Mouse (Mus musculus): ENCODE data around the gene Gm9922. TPM values are rescaled to one million over a fixed set of nuclear protein-coding genes. Genes with fewer than 3 reads are reported as not detected.

Gene Gm9922
- polyA plus RNA-seq, 1 experiment from 2014 or later, result not detected

GRCm38 (mm10) chr14:101762267-101762666 lies 32.7 kb upstream of the Gm9922 start:
- no peak overlapping the region for H3K27ac ChIP-seq (ENCODE audit: low read depth, low read length)
- no peak for ATAC-seq
- H3K4me3 ChIP-seq (ENCODE audit: low read depth, low read length), result no peak overlapping the region
- H3K36me3 ChIP-seq (ENCODE audit: control insufficient read depth, insufficient read depth, low read length), result no peaks in the 10 kb centered on the region
- peak; percentile 21 for DNase-seq (ENCODE audit: low spot score)
- H3K9ac ChIP-seq (ENCODE audit: low read length), result no peak overlapping the region
- no peaks in the 10 kb centered on the region for H3K27me3 ChIP-seq (replicated peaks; ENCODE audit: control insufficient read depth, insufficient read depth, low read length)
- no peaks in the 10 kb centered on the region for H3K4me1 ChIP-seq (ENCODE audit: control insufficient read depth, insufficient read depth, low read length)
- WGBS, result 44% methylated on average over 1 of the region's 1 CpGs
- no peak overlapping the region for H3K4me2 ChIP-seq (ENCODE audit: low read length)
- H3K9me3 ChIP-seq (replicated peaks; ENCODE audit: control insufficient read depth, low read length), result no peaks in the 10 kb centered on the region

DNA sequence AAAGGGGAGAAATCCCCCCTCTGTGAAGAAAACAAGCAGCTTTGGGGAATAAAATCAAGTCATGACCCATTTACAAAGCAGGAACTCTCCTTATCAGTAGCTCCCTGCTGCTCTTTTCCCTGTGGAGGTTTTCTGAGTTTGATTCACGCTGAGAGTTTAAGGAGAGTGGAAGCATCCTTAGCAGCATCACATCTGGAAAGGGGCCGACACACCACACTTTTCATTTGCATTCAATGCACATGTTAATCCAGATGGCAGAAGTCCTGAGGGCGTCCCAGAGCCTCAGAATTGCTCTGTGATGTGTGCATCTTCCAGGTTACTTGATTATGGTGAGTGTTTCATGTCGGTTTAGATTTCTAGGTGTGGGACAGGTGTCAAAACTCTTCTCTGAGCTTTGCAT lies 25.8 kb upstream of the Gm9922 start:
- H3K4me2 ChIP-seq (ENCODE audit: low read length), result no peak overlapping the region
- no peaks in the 10 kb centered on the region for H3K9me3 ChIP-seq (replicated peaks; ENCODE audit: control insufficient read depth, low read length)
- no peak overlapping the region for H3K27ac ChIP-seq (ENCODE audit: low read depth, low read length)
- no peaks in the 10 kb centered on the region for H3K36me3 ChIP-seq (ENCODE audit: control insufficient read depth, insufficient read depth, low read length)
- no peak overlapping the region for H3K4me3 ChIP-seq (ENCODE audit: low read depth, low read length)
- no peak overlapping the region for H3K9ac ChIP-seq (ENCODE audit: low read length)
- H3K4me1 ChIP-seq (ENCODE audit: control insufficient read depth, insufficient read depth, low read length), result no peaks in the 10 kb centered on the region
- H3K27me3 ChIP-seq (replicated peaks; ENCODE audit: control insufficient read depth, insufficient read depth, low read length), result no peaks in the 10 kb centered on the region
- 44% methylated on average over 4 of the region's 4 CpGs for WGBS
- no peak for ATAC-seq
- DNase-seq (ENCODE audit: low spot score), result no peak

- Histone ChIP-seq H3K27ac (ENCODE audit: low read depth, low read length) (no peak overlapping the region), H3K4me3 (ENCODE audit: low read depth, low read length) (no peak overlapping the region), H3K4me2 (ENCODE audit: low read length) (no peak overlapping the region), H3K9ac (ENCODE audit: low read length) (no peak overlapping the region), H3K36me3 (ENCODE audit: control insufficient read depth, insufficient read depth, low read length) (no peaks in the 10 kb centered on the region), H3K4me1 (ENCODE audit: control insufficient read depth, insufficient read depth, low read length) (no peaks in the 10 kb centered on the region), H3K9me3 (replicated peaks; ENCODE audit: control insufficient read depth, low read length) (no peaks in the 10 kb centered on the region), H3K27me3 (replicated peaks; ENCODE audit: control insufficient read depth, insufficient read depth, low read length) (no peaks in the 10 kb centered on the region)
- no peak for ATAC-seq
- DNase-seq (ENCODE audit: low spot score), result no peak
- 87% methylated on average over 4 of the region's 4 CpGs for WGBS
Observed at GRCm38 (mm10) chr14:101750910-101751309, 21.3 kb upstream of the Gm9922 start.

DNA sequence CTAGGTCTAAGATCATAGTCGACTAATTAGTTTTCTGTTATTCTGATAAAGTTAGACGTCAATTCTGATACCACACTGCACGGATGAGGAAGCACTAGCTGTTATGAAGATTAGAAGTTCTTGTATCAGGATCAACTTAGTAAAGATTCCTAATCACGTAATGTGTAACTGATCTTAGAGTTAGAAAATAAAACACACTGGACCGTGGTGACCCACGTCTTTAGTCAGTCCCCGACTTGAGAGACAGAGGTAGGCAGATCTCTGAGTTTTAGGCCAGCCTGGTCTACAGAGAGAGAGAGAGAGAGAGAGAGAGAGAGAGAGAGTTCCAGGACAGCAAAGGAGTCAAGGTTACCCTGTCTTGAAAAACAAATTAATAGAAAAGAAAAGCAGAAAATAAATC lies 18.8 kb upstream of the Gm9922 start:
- WGBS, result 90% methylated on average over 7 of the region's 7 CpGs
- Histone ChIP-seq H3K4me3 (ENCODE audit: low read depth, low read length) (no peak overlapping the region), H3K27me3 (replicated peaks; ENCODE audit: control insufficient read depth, insufficient read depth, low read length) (no peaks in the 10 kb centered on the region), H3K27ac (ENCODE audit: low read depth, low read length) (no peak overlapping the region), H3K36me3 (ENCODE audit: control insufficient read depth, insufficient read depth, low read length) (no peaks in the 10 kb centered on the region), H3K9me3 (replicated peaks; ENCODE audit: control insufficient read depth, low read length) (no peaks in the 10 kb centered on the region), H3K9ac (ENCODE audit: low read length) (no peak overlapping the region), H3K4me1 (ENCODE audit: control insufficient read depth, insufficient read depth, low read length) (no peaks in the 10 kb centered on the region), H3K4me2 (ENCODE audit: low read length) (no peak overlapping the region)
- DNase-seq (ENCODE audit: low spot score) (no peak), ATAC-seq (no peak)

DNA sequence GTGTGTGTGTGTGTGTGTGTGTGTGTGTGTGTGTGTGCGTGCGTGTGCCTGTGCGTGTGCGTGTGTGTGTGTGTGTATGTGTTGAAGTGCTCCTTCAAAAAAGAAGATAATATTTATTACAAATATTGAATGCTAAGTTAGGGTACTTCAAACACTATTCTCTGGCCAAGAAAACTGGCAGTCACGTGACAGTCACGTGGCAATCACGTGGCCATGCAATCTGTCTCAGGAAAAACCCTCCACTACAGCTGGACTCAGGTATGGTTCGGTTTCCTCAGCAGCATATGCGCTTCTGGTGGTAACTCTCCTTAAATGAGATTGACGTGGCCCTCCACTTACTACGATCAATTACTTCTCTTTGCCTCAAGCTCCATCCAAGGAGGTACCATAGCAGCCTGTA lies 18.2 kb upstream of the Gm9922 start:
- H3K9ac ChIP-seq (ENCODE audit: low read length), result no peak overlapping the region
- H3K27ac ChIP-seq (ENCODE audit: low read depth, low read length), result no peak overlapping the region
- H3K36me3 ChIP-seq (ENCODE audit: control insufficient read depth, insufficient read depth, low read length), result no peaks in the 10 kb centered on the region
- H3K4me2 ChIP-seq (ENCODE audit: low read length), result no peak overlapping the region
- no peaks in the 10 kb centered on the region for H3K27me3 ChIP-seq (replicated peaks; ENCODE audit: control insufficient read depth, insufficient read depth, low read length)
- no peaks in the 10 kb centered on the region for H3K9me3 ChIP-seq (replicated peaks; ENCODE audit: control insufficient read depth, low read length)
- WGBS, result 91% methylated on average over 11 of the region's 11 CpGs
- H3K4me3 ChIP-seq (ENCODE audit: low read depth, low read length), result no peak overlapping the region
- ATAC-seq, result no peak
- no peaks in the 10 kb centered on the region for H3K4me1 ChIP-seq (ENCODE audit: control insufficient read depth, insufficient read depth, low read length)
- no peak for DNase-seq (ENCODE audit: low spot score)

DNA sequence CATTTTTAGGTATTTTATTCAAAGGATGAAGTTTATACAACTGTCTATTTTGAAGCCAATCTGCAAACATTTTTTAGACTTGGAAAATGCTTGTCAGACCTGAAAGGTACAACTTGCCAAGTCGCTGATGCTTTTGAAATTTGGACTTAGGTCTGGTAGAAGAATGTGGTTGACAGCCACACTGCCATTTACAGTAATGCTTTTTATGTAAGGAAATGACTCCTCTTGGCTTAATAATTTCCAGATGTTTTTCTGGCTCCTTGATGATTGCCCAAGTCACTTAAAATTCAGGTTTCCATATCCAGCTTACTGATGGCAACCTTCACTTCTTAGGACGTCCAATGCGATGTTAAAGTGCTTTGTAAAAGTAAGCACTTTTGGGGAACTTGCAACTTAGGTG lies 17.0 kb upstream of the Gm9922 start:
- Histone ChIP-seq H3K27me3 (replicated peaks; ENCODE audit: control insufficient read depth, insufficient read depth, low read length) (no peaks in the 10 kb centered on the region), H3K4me3 (ENCODE audit: low read depth, low read length) (no peak overlapping the region), H3K9me3 (replicated peaks; ENCODE audit: control insufficient read depth, low read length) (no peaks in the 10 kb centered on the region), H3K4me1 (ENCODE audit: control insufficient read depth, insufficient read depth, low read length) (no peaks in the 10 kb centered on the region), H3K4me2 (ENCODE audit: low read length) (no peak overlapping the region), H3K27ac (ENCODE audit: low read depth, low read length) (no peak overlapping the region), H3K36me3 (ENCODE audit: control insufficient read depth, insufficient read depth, low read length) (no peaks in the 10 kb centered on the region), H3K9ac (ENCODE audit: low read length) (no peak overlapping the region)
- ATAC-seq (no peak), DNase-seq (ENCODE audit: low spot score) (no peak)
- 93% methylated on average over 3 of the region's 3 CpGs for WGBS

- ATAC-seq (no peak), DNase-seq (ENCODE audit: low spot score) (no peak)
- 91% methylated on average over 4 of the region's 4 CpGs for WGBS
- Histone ChIP-seq H3K4me1 (ENCODE audit: control insufficient read depth, insufficient read depth, low read length) (no peaks in the 10 kb centered on the region), H3K36me3 (ENCODE audit: control insufficient read depth, insufficient read depth, low read length) (no peaks in the 10 kb centered on the region), H3K9ac (ENCODE audit: low read length) (no peak overlapping the region), H3K27me3 (replicated peaks; ENCODE audit: control insufficient read depth, insufficient read depth, low read length) (no peaks in the 10 kb centered on the region), H3K9me3 (replicated peaks; ENCODE audit: control insufficient read depth, low read length) (no peaks in the 10 kb centered on the region), H3K27ac (ENCODE audit: low read depth, low read length) (no peak overlapping the region), H3K4me3 (ENCODE audit: low read depth, low read length) (no peak overlapping the region), H3K4me2 (ENCODE audit: low read length) (no peak overlapping the region)
Observed at GRCm38 (mm10) chr14:101737501-101737900, 7.9 kb upstream of the Gm9922 start.

GRCm38 (mm10) chr14:101733542-101734303 lies 4.1 kb upstream of the Gm9922 start:
- Histone ChIP-seq H3K9me3 (replicated peaks; ENCODE audit: control insufficient read depth, low read length) (no peaks in the 10 kb centered on the region), H3K4me1 (ENCODE audit: control insufficient read depth, insufficient read depth, low read length) (no peaks in the 10 kb centered on the region; the same call in 1 of the 2 replicates), H3K4me3 (ENCODE audit: low read depth, low read length) (no peak overlapping the region), H3K4me2 (ENCODE audit: low read length) (no peak overlapping the region), H3K36me3 (ENCODE audit: control insufficient read depth, insufficient read depth, low read length) (no peaks in the 10 kb centered on the region), H3K27ac (ENCODE audit: low read depth, low read length) (no peak overlapping the region), H3K27me3 (replicated peaks; ENCODE audit: control insufficient read depth, insufficient read depth, low read length) (peaks cover 16% of the 10 kb centered on the region; the same call in 1 of the 2 replicates), H3K9ac (ENCODE audit: low read length) (no peak overlapping the region)
- DNase-seq (ENCODE audit: low spot score) (no peak), ATAC-seq (no peak)
- WGBS, result 32% methylated on average over 10 of the region's 10 CpGs

GRCm38 (mm10) chr14:101729972-101730692 lies 518 bp upstream of the Gm9922 start:
- Histone ChIP-seq H3K4me3 (ENCODE audit: low read depth, low read length) (peak overlapping the region; percentile 64), H3K4me2 (ENCODE audit: low read length) (peak overlapping the region; percentile 100), H3K9ac (ENCODE audit: low read length) (peak overlapping the region; percentile 57), H3K27me3 (replicated peaks; ENCODE audit: control insufficient read depth, insufficient read depth, low read length) (peaks cover 16% of the 10 kb centered on the region; the same call in 1 of the 2 replicates), H3K4me1 (ENCODE audit: control insufficient read depth, insufficient read depth, low read length) (no peaks in the 10 kb centered on the region; the same call in 1 of the 2 replicates), H3K36me3 (ENCODE audit: control insufficient read depth, insufficient read depth, low read length) (no peaks in the 10 kb centered on the region), H3K27ac (ENCODE audit: low read depth, low read length) (no peak overlapping the region), H3K9me3 (replicated peaks; ENCODE audit: control insufficient read depth, low read length) (no peaks in the 10 kb centered on the region)
- peak; percentile 1 for DNase-seq (ENCODE audit: low spot score)
- WGBS, result 1% methylated on average over 28 of the region's 28 CpGs
- peak; percentile 54 for ATAC-seq

All from forebrain, embryonic 14.5 days (tissue).